Mouse (Mus musculus): ENCODE results near the gene Prrg2. TPM values are rescaled to one million over a fixed set of nuclear protein-coding genes. Genes with fewer than 3 reads are reported as not detected.

Gene Prrg2
- total and polyA plus RNA-seq, 2 experiments from 2014 or later = 10.5 to 17.2 TPM

- peaks cover 77% of the 10 kb centered on the region for H3K36me3 ChIP-seq (ENCODE audit: insufficient read depth, low read length)
- no peak overlapping the region for H3K27ac ChIP-seq
- DNase-seq (ENCODE audit: low spot score) (no peak), ATAC-seq (no peak)
- no peak overlapping the region for H3K9ac ChIP-seq (replicated peaks; ENCODE audit: low read length)
- no peaks in the 10 kb centered on the region for H3K27me3 ChIP-seq (ENCODE audit: insufficient read depth, low read length)
- H3K4me2 ChIP-seq (ENCODE audit: low read depth, low read length) = no peak overlapping the region
- no peaks in the 10 kb centered on the region for H3K4me1 ChIP-seq (ENCODE audit: insufficient read depth, low read length)
- TF ChIP-seq CTCF (IDR thresholded peaks at IDR 0.05; ENCODE audit: low read depth) = no peak
- WGBS = 90% methylated on average over 11 of the region's 11 CpGs
- no peak overlapping the region for H3K4me3 ChIP-seq (ENCODE audit: low read length)
- no peaks in the 10 kb centered on the region for H3K9me3 ChIP-seq (ENCODE audit: low read length)
Measured at GRCm38 (mm10) chr7:45036702-45037101, 25.8 kb downstream of the Prrg2 start.

GRCm38 (mm10) chr7:45035631-45036030 lies 26.8 kb downstream of the Prrg2 start:
- no peak overlapping the region for H3K4me3 ChIP-seq (ENCODE audit: low read length)
- no peak overlapping the region for H3K27ac ChIP-seq
- no peaks in the 10 kb centered on the region for H3K27me3 ChIP-seq (ENCODE audit: insufficient read depth, low read length)
- no peak for TF ChIP-seq CTCF (IDR thresholded peaks at IDR 0.05; ENCODE audit: low read depth)
- H3K36me3 ChIP-seq (ENCODE audit: insufficient read depth, low read length) = peaks cover 76% of the 10 kb centered on the region
- WGBS = 93% methylated on average over 3 of the region's 3 CpGs
- no peak for ATAC-seq
- H3K9ac ChIP-seq (replicated peaks; ENCODE audit: low read length) = no peak overlapping the region
- no peak for DNase-seq (ENCODE audit: low spot score)
- H3K4me2 ChIP-seq (ENCODE audit: low read depth, low read length) = no peak overlapping the region
- H3K9me3 ChIP-seq (ENCODE audit: low read length) = no peaks in the 10 kb centered on the region
- no peaks in the 10 kb centered on the region for H3K4me1 ChIP-seq (ENCODE audit: insufficient read depth, low read length)

- Histone ChIP-seq H3K9me3 (ENCODE audit: low read length) (no peaks in the 10 kb centered on the region), H3K27ac (no peak overlapping the region), H3K36me3 (ENCODE audit: insufficient read depth, low read length) (peaks cover 79% of the 10 kb centered on the region), H3K4me1 (ENCODE audit: insufficient read depth, low read length) (no peaks in the 10 kb centered on the region), H3K4me2 (ENCODE audit: low read depth, low read length) (no peak overlapping the region), H3K27me3 (ENCODE audit: insufficient read depth, low read length) (no peaks in the 10 kb centered on the region), H3K9ac (replicated peaks; ENCODE audit: low read length) (no peak overlapping the region), H3K4me3 (ENCODE audit: low read length) (no peak overlapping the region)
- TF ChIP-seq CTCF (IDR thresholded peaks at IDR 0.05; ENCODE audit: low read depth) = no peak
- ATAC-seq (no peak), DNase-seq (ENCODE audit: low spot score) (no peak)
- WGBS = 92% methylated on average over 19 of the region's 19 CpGs
Measured at GRCm38 (mm10) chr7:45033722-45034359, 28.6 kb downstream of the Prrg2 start.

- WGBS = 94% methylated on average over 8 of the region's 8 CpGs
- H3K9ac ChIP-seq (replicated peaks; ENCODE audit: low read length) = no peak overlapping the region
- no peaks in the 10 kb centered on the region for H3K4me1 ChIP-seq (ENCODE audit: insufficient read depth, low read length)
- no peak for TF ChIP-seq CTCF (IDR thresholded peaks at IDR 0.05; ENCODE audit: low read depth)
- DNase-seq (ENCODE audit: low spot score) (no peak), ATAC-seq (no peak)
- no peaks in the 10 kb centered on the region for H3K27me3 ChIP-seq (ENCODE audit: insufficient read depth, low read length)
- H3K4me3 ChIP-seq (ENCODE audit: low read length) = no peak overlapping the region
- no peak overlapping the region for H3K27ac ChIP-seq
- no peaks in the 10 kb centered on the region for H3K9me3 ChIP-seq (ENCODE audit: low read length)
- peaks cover 85% of the 10 kb centered on the region for H3K36me3 ChIP-seq (ENCODE audit: insufficient read depth, low read length)
- no peak overlapping the region for H3K4me2 ChIP-seq (ENCODE audit: low read depth, low read length)
Measured at GRCm38 (mm10) chr7:45030857-45031256, 31.6 kb downstream of the Prrg2 start.

GRCm38 (mm10) chr7:45029995-45030394 lies 32.5 kb downstream of the Prrg2 start:
- Histone ChIP-seq H3K4me1 (ENCODE audit: insufficient read depth, low read length) (no peaks in the 10 kb centered on the region), H3K4me2 (ENCODE audit: low read depth, low read length) (no peak overlapping the region), H3K4me3 (ENCODE audit: low read length) (no peak overlapping the region), H3K27ac (no peak overlapping the region), H3K27me3 (ENCODE audit: insufficient read depth, low read length) (no peaks in the 10 kb centered on the region), H3K9ac (replicated peaks; ENCODE audit: low read length) (no peak overlapping the region), H3K9me3 (ENCODE audit: low read length) (no peaks in the 10 kb centered on the region), H3K36me3 (ENCODE audit: insufficient read depth, low read length) (peaks cover 76% of the 10 kb centered on the region)
- DNase-seq (ENCODE audit: low spot score) (no peak), ATAC-seq (no peak)
- no peak for TF ChIP-seq CTCF (IDR thresholded peaks at IDR 0.05; ENCODE audit: low read depth)
- 92% methylated on average over 6 of the region's 6 CpGs for WGBS

GRCm38 (mm10) chr7:45028351-45028750 lies 34.1 kb downstream of the Prrg2 start:
- ATAC-seq = no peak
- no peak overlapping the region for H3K4me3 ChIP-seq (ENCODE audit: low read length)
- no peak overlapping the region for H3K4me2 ChIP-seq (ENCODE audit: low read depth, low read length)
- TF ChIP-seq CTCF (IDR thresholded peaks at IDR 0.05; ENCODE audit: low read depth) = no peak
- DNase-seq (ENCODE audit: low spot score) = no peak
- no peak overlapping the region for H3K27ac ChIP-seq
- WGBS = 89% methylated on average over 11 of the region's 11 CpGs
- no peaks in the 10 kb centered on the region for H3K27me3 ChIP-seq (ENCODE audit: insufficient read depth, low read length)
- peaks cover 60% of the 10 kb centered on the region for H3K36me3 ChIP-seq (ENCODE audit: insufficient read depth, low read length)
- H3K4me1 ChIP-seq (ENCODE audit: insufficient read depth, low read length) = no peaks in the 10 kb centered on the region
- no peaks in the 10 kb centered on the region for H3K9me3 ChIP-seq (ENCODE audit: low read length)
- H3K9ac ChIP-seq (replicated peaks; ENCODE audit: low read length) = no peak overlapping the region

GRCm38 (mm10) chr7:45027761-45028160 lies 34.7 kb downstream of the Prrg2 start:
- Histone ChIP-seq H3K27ac (no peak overlapping the region), H3K9ac (replicated peaks; ENCODE audit: low read length) (no peak overlapping the region), H3K27me3 (ENCODE audit: insufficient read depth, low read length) (no peaks in the 10 kb centered on the region), H3K4me2 (ENCODE audit: low read depth, low read length) (no peak overlapping the region), H3K4me1 (ENCODE audit: insufficient read depth, low read length) (no peaks in the 10 kb centered on the region), H3K36me3 (ENCODE audit: insufficient read depth, low read length) (peaks cover 54% of the 10 kb centered on the region), H3K4me3 (ENCODE audit: low read length) (no peak overlapping the region), H3K9me3 (ENCODE audit: low read length) (no peaks in the 10 kb centered on the region)
- no peak for DNase-seq (ENCODE audit: low spot score)
- 92% methylated on average over 9 of the region's 9 CpGs for WGBS
- no peak for TF ChIP-seq CTCF (IDR thresholded peaks at IDR 0.05; ENCODE audit: low read depth)
- no peak; the same call in 1 of the 2 replicates for ATAC-seq

Measured in hindbrain, postnatal 0 days (tissue).